Mouse (Mus musculus): ENCODE measurements around the gene Mcm2. TPM values are rescaled to one million over a fixed set of nuclear protein-coding genes. Genes with fewer than 3 reads are reported as not detected.

Gene Mcm2
- polyA plus RNA-seq, 1 experiment, result 42.1 TPM

DNA sequence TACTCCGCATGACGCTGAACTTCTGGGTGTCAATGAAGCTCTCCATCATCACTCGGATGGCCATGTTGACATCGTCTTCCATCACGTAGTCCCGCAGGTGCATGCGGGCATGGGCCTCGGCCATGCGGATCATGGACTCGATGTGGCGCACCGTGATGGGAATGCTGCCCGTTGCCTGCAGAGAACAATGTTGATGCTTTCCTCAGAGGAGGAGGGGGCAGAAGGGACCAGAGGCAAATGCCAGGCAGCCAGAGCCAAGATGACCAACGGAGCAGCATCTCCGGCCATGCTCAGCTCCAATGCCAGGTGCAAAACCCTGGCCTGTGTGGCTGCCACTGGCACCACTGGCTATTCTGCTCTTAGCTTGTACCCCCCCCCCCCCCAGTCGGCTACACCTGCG is 13.9 kb downstream of the Mcm2 start:
- TF ChIP-seq POLR2AphosphoS2 (IDR thresholded peaks at IDR 0.05; ENCODE audit: insufficient read length, low read depth) (no peak), MYOD1 (IDR thresholded peaks at IDR 0.05; ENCODE audit: control insufficient read depth in 1 of 3, insufficient read length in 2 of 3, low read depth in 2 of 3) (no peak), E2F4 (IDR thresholded peaks at IDR 0.05; ENCODE audit: insufficient read depth) (no peak), TCF3 (IDR thresholded peaks at IDR 0.05; ENCODE audit: insufficient read length, low read depth) (no peak), USF1 (IDR thresholded peaks at IDR 0.05; ENCODE audit: low read depth) (no peak), REST (IDR thresholded peaks at IDR 0.05; ENCODE audit: insufficient read depth, insufficient read length) (no peak), POLR2A (IDR thresholded peaks at IDR 0.05; ENCODE audit: insufficient read length, low read depth) (no peak), SRF (IDR thresholded peaks at IDR 0.05; ENCODE audit: control insufficient read depth, insufficient read length, low read depth) (no peak), MYOG (IDR thresholded peaks at IDR 0.05; ENCODE audit: control insufficient read depth in 1 of 3, insufficient read depth in 1 of 3, insufficient read length in 2 of 3, low read depth in 2 of 3) (no peak), MAX (IDR thresholded peaks at IDR 0.05; ENCODE audit: low read depth) (no peak), TCF12 (IDR thresholded peaks at IDR 0.05; ENCODE audit: insufficient read depth, poor library complexity, severe bottlenecking) (no peak), CEBPB (IDR thresholded peaks at IDR 0.05; ENCODE audit: insufficient read depth, poor library complexity, severe bottlenecking) (no peak)
- H3K4me2 ChIP-seq (ENCODE audit: low read depth), result no peak overlapping the region
- peaks cover 7% of the 10 kb centered on the region for H3K36me3 ChIP-seq (ENCODE audit: control insufficient read depth, insufficient read depth)
- no peaks in the 10 kb centered on the region for H3K27me3 ChIP-seq (ENCODE audit: control insufficient read depth, insufficient read depth, insufficient read length)
- H3K79me2 ChIP-seq (ENCODE audit: control insufficient read depth, insufficient read depth), result no peaks in the 10 kb centered on the region
- H3ac ChIP-seq (ENCODE audit: control insufficient read depth, insufficient read length), result no peak overlapping the region
- no peak overlapping the region for H3K4me3 ChIP-seq

DNA sequence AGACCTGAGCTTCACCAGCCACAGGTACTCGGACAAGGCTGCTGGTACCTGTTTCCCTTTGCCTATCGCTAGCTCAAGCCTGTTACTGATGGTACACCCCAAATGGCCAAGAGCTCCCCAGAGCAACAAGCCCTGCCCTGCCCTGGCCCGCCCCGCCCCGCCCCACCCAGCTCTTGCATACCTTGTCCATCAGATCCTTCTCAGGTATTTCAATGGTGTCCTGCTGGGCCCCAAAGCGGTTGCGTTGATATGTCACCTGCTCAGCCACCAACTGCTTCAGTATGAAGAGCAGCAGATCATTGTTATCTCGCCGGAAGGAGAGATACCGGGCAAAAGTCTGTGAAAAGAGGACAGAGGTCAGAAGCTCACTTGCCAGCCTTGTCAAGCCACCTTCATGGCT is 14.4 kb downstream of the Mcm2 start:
- no peak for TF ChIP-seq MAX (IDR thresholded peaks at IDR 0.05; ENCODE audit: low read depth)
- no peak for TF ChIP-seq TCF3 (IDR thresholded peaks at IDR 0.05; ENCODE audit: insufficient read length, low read depth)
- TF ChIP-seq POLR2AphosphoS2 (IDR thresholded peaks at IDR 0.05; ENCODE audit: insufficient read length, low read depth), result no peak
- no peak for TF ChIP-seq REST (IDR thresholded peaks at IDR 0.05; ENCODE audit: insufficient read depth, insufficient read length)
- no peak for TF ChIP-seq TCF12 (IDR thresholded peaks at IDR 0.05; ENCODE audit: insufficient read depth, poor library complexity, severe bottlenecking)
- no peak for TF ChIP-seq POLR2A (IDR thresholded peaks at IDR 0.05; ENCODE audit: insufficient read length, low read depth)
- TF ChIP-seq MYOD1 (IDR thresholded peaks at IDR 0.05; ENCODE audit: control insufficient read depth in 1 of 3, insufficient read length in 2 of 3, low read depth in 2 of 3), result no peak
- no peak for TF ChIP-seq CEBPB (IDR thresholded peaks at IDR 0.05; ENCODE audit: insufficient read depth, poor library complexity, severe bottlenecking)
- no peak for TF ChIP-seq SRF (IDR thresholded peaks at IDR 0.05; ENCODE audit: control insufficient read depth, insufficient read length, low read depth)
- no peak for TF ChIP-seq E2F4 (IDR thresholded peaks at IDR 0.05; ENCODE audit: insufficient read depth)
- TF ChIP-seq MYOG (IDR thresholded peaks at IDR 0.05; ENCODE audit: control insufficient read depth in 1 of 3, insufficient read depth in 1 of 3, insufficient read length in 2 of 3, low read depth in 2 of 3), result no peak
- Histone ChIP-seq H3K27me3 (ENCODE audit: control insufficient read depth, insufficient read depth, insufficient read length) (no peaks in the 10 kb centered on the region), H3K4me3 (no peak overlapping the region), H3ac (ENCODE audit: control insufficient read depth, insufficient read length) (no peak overlapping the region), H3K36me3 (ENCODE audit: control insufficient read depth, insufficient read depth) (peaks cover 7% of the 10 kb centered on the region), H3K79me2 (ENCODE audit: control insufficient read depth, insufficient read depth) (no peaks in the 10 kb centered on the region), H3K4me2 (ENCODE audit: low read depth) (no peak overlapping the region)

DNA sequence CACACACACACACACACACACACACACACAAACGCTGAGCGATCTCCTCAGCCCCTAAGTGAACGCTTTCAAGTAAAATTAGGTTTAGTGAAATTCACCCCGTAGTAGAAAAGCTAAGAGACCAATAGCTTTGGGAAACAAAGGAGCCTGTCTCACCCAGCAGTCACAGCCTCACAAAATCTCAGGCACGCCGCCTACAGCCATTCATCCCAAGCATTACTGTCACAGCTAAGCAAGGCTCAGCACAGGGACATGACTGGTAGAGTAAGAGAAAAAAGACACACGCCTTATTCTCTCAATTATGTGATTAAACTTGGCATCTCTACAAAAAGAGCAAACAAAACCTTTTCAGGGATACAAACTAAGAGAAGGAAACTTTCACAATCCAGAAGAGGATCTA is 17.2 kb downstream of the Mcm2 start:
- no peaks in the 10 kb centered on the region for H3K79me2 ChIP-seq (ENCODE audit: control insufficient read depth, insufficient read depth)
- H3K27me3 ChIP-seq (ENCODE audit: control insufficient read depth, insufficient read depth, insufficient read length), result no peaks in the 10 kb centered on the region
- H3K4me3 ChIP-seq, result no peak overlapping the region
- no peak overlapping the region for H3K4me2 ChIP-seq (ENCODE audit: low read depth)
- no peak overlapping the region for H3ac ChIP-seq (ENCODE audit: control insufficient read depth, insufficient read length)
- TF ChIP-seq CEBPB (IDR thresholded peaks at IDR 0.05; ENCODE audit: insufficient read depth, poor library complexity, severe bottlenecking) (no peak), USF1 (IDR thresholded peaks at IDR 0.05; ENCODE audit: low read depth) (no peak), POLR2AphosphoS2 (IDR thresholded peaks at IDR 0.05; ENCODE audit: insufficient read length, low read depth) (no peak), MAX (IDR thresholded peaks at IDR 0.05; ENCODE audit: low read depth) (no peak), POLR2A (IDR thresholded peaks at IDR 0.05; ENCODE audit: insufficient read length, low read depth) (no peak), MYOG (IDR thresholded peaks at IDR 0.05; ENCODE audit: control insufficient read depth in 1 of 3, insufficient read depth in 1 of 3, insufficient read length in 2 of 3, low read depth in 2 of 3) (no peak), TCF3 (IDR thresholded peaks at IDR 0.05; ENCODE audit: insufficient read length, low read depth) (no peak), REST (IDR thresholded peaks at IDR 0.05; ENCODE audit: insufficient read depth, insufficient read length) (no peak), SRF (IDR thresholded peaks at IDR 0.05; ENCODE audit: control insufficient read depth, insufficient read length, low read depth) (no peak), TCF12 (IDR thresholded peaks at IDR 0.05; ENCODE audit: insufficient read depth, poor library complexity, severe bottlenecking) (no peak), E2F4 (IDR thresholded peaks at IDR 0.05; ENCODE audit: insufficient read depth) (no peak), MYOD1 (IDR thresholded peaks at IDR 0.05; ENCODE audit: control insufficient read depth in 1 of 3, insufficient read length in 2 of 3, low read depth in 2 of 3) (no peak)
- H3K36me3 ChIP-seq (ENCODE audit: control insufficient read depth, insufficient read depth), result no peaks in the 10 kb centered on the region

DNA sequence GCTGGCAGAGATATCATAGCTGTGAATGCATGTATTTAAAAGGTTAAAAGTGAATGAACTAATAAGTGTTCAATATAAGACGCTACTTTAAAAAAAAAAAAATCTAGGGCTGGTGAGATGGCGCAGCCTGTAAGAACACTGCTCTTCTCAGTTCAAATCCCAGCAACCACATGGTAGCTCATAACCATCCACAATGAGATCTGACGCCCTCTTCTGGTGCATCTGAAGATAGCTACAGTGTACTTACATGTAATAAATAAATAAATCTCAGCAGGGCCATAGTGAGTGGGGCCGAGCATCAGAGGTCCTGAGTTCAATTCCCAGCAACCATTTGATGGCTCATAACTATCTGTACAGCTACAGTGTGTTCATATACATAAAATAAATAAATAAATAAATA is 19.1 kb downstream of the Mcm2 start:
- Histone ChIP-seq H3K79me2 (ENCODE audit: control insufficient read depth, insufficient read depth) (no peaks in the 10 kb centered on the region), H3K36me3 (ENCODE audit: control insufficient read depth, insufficient read depth) (no peaks in the 10 kb centered on the region), H3K4me3 (no peak overlapping the region), H3K4me2 (ENCODE audit: low read depth) (no peak overlapping the region), H3ac (ENCODE audit: control insufficient read depth, insufficient read length) (no peak overlapping the region), H3K27me3 (ENCODE audit: control insufficient read depth, insufficient read depth, insufficient read length) (peaks cover 9% of the 10 kb centered on the region)
- TF ChIP-seq TCF3 (IDR thresholded peaks at IDR 0.05; ENCODE audit: insufficient read length, low read depth), result no peak
- no peak for TF ChIP-seq REST (IDR thresholded peaks at IDR 0.05; ENCODE audit: insufficient read depth, insufficient read length)
- TF ChIP-seq SRF (IDR thresholded peaks at IDR 0.05; ENCODE audit: control insufficient read depth, insufficient read length, low read depth), result no peak
- no peak for TF ChIP-seq MAX (IDR thresholded peaks at IDR 0.05; ENCODE audit: low read depth)
- TF ChIP-seq E2F4 (IDR thresholded peaks at IDR 0.05; ENCODE audit: insufficient read depth), result no peak
- no peak for TF ChIP-seq TCF12 (IDR thresholded peaks at IDR 0.05; ENCODE audit: insufficient read depth, poor library complexity, severe bottlenecking)
- TF ChIP-seq CEBPB (IDR thresholded peaks at IDR 0.05; ENCODE audit: insufficient read depth, poor library complexity, severe bottlenecking), result no peak
- TF ChIP-seq MYOD1 (IDR thresholded peaks at IDR 0.05; ENCODE audit: control insufficient read depth in 1 of 3, insufficient read length in 2 of 3, low read depth in 2 of 3), result no peak
- no peak for TF ChIP-seq POLR2AphosphoS2 (IDR thresholded peaks at IDR 0.05; ENCODE audit: insufficient read length, low read depth)
- no peak for TF ChIP-seq MYOG (IDR thresholded peaks at IDR 0.05; ENCODE audit: control insufficient read depth in 1 of 3, insufficient read depth in 1 of 3, insufficient read length in 2 of 3, low read depth in 2 of 3)
- no peak for TF ChIP-seq POLR2A (IDR thresholded peaks at IDR 0.05; ENCODE audit: insufficient read length, low read depth)
- TF ChIP-seq USF1 (IDR thresholded peaks at IDR 0.05; ENCODE audit: low read depth), result no peak
